Mouse (Mus musculus): Measurements from ENCODE around the gene Rapgef2.

Gene Rapgef2

GRCm38 (mm10) chr3:79028153-79028878 is 258.0 kb downstream of the Rapgef2 start:
- DNase-seq (ENCODE audit: low spot score in 2 of 2) = no peak

GRCm38 (mm10) chr3:79025983-79026382 is 260.3 kb downstream of the Rapgef2 start:
- no peak for DNase-seq (ENCODE audit: low spot score in 2 of 2)

- DNase-seq (ENCODE audit: low spot score in 2 of 2) = no peak
Observed at GRCm38 (mm10) chr3:79023735-79024328, 262.5 kb downstream of the Rapgef2 start.

- no peak for DNase-seq (ENCODE audit: low spot score in 2 of 2)
Observed at GRCm38 (mm10) chr3:79022690-79023089, 263.6 kb downstream of the Rapgef2 start.

- no peak for DNase-seq (ENCODE audit: low spot score in 2 of 2)
Observed at GRCm38 (mm10) chr3:79017440-79017839, 268.9 kb downstream of the Rapgef2 start.

GRCm38 (mm10) chr3:79016830-79017229 is 269.5 kb downstream of the Rapgef2 start:
- no peak for DNase-seq (ENCODE audit: low spot score in 2 of 2)

GRCm38 (mm10) chr3:79015621-79016474 is 270.5 kb downstream of the Rapgef2 start:
- no peak for DNase-seq (ENCODE audit: low spot score in 2 of 2)

Data from frontal cortex, postnatal 10 days (tissue).